Mouse (Mus musculus): ENCODE data around the gene Calb2.

- TF ChIP-seq GATA1 (IDR thresholded peaks at IDR 0.05; ENCODE audit: borderline replicate concordance, low read length) (no peak), CTCF (IDR thresholded peaks at IDR 0.05; ENCODE audit: low read depth, low read length) (no peak), TAL1 (conservative IDR thresholded peaks at IDR 0.05; ENCODE audit: low read depth, low read length) (no peak), GATA2 (IDR thresholded peaks at IDR 0.05; ENCODE audit: borderline replicate concordance, low read depth, low read length) (no peak), POLR2AphosphoS5 (IDR thresholded peaks at IDR 0.05; ENCODE audit: insufficient replicate concordance, low read depth, low read length) (no peak)
These were observed 48.2 kb upstream of the Calb2 start for GRCm38 (mm10) chr8:110216253-110216652.

Measured in G1E (cell line).